Mouse (Mus musculus): ENCODE data around the gene Ckap2.

GRCm38 (mm10) chr8:22147706-22148366 is 37.8 kb downstream of the Ckap2 start:
- no peak for TF ChIP-seq ZNF384 (IDR thresholded peaks at IDR 0.05; ENCODE audit: low read depth, low read length)
- no peak for TF ChIP-seq HCFC1 (IDR thresholded peaks at IDR 0.05; ENCODE audit: borderline replicate concordance, insufficient read depth, low read length)
